Mouse (Mus musculus) neutrophil, adult 59 days (primary cell): Measurements from ENCODE around the gene Tpra1. TPM values are rescaled to one million over a fixed set of nuclear protein-coding genes. Genes with fewer than 3 reads are reported as not detected.

Experiments
- total RNA-seq, 2 experiments: library from RNA; stranded (reverse); gene quantifications; 1 replicate in 1 of 2; 2 replicates in 1 of 2; pipeline ENCODE4 v1.2.4; 2023

Tpra1 gene
- total RNA-seq, result 10 to 100 TPM; 37.2 to 55.6 TPM

DNA sequence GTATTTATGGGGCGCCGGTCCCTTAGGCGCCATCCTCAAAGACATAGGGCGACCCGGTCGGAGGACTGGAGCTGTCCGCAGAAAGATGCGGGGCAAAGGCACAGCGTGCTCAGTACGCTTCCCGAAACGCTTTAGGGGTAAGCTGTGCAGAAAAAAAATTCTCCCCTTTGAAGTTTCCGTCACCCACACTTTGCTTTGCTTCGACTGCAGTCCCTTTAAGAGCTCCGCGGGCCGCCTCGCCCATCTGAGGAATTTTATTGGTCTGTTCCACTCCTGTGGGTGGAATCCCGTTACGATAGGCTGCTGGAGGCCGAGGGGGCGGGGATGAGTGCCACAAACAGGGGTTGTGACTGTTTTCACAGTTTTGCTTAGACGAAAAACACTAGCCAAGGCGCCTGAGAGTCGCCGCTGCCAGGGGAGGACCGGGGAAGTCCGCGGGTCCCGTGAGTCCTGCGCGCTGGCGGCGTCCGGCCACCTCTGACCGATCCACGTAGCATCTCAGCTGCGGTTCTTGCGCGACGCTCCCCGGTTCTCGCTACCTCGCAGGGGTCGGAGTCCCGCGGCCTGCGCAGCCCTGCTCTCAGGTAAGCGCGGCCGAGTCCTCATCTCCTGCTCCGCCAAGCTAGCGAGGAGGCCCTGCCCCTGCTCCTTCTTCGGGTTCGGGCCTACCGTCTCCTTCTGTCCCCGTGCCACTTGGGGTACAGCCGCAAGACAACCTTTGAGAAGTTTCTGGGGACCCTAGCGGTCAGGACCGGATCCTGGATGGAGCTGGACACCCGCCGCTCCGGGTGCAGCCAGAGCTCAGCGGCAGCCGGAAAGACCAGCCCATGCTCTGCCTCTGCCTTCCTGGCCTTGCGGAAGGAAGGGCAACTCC lies at the start of gene Tpra1:
TSS of gene Tpra1 (plus strand) at position 305 of the 874 bp plus-strand sequence.

GRCm38 (mm10) chr6:88874868-88875508 lies 27.1 kb upstream of the Tpra1 start, which contains the start of gene Podxl2:
Podxl2 (minus strand) TSS chr6:88875044.

DNA sequence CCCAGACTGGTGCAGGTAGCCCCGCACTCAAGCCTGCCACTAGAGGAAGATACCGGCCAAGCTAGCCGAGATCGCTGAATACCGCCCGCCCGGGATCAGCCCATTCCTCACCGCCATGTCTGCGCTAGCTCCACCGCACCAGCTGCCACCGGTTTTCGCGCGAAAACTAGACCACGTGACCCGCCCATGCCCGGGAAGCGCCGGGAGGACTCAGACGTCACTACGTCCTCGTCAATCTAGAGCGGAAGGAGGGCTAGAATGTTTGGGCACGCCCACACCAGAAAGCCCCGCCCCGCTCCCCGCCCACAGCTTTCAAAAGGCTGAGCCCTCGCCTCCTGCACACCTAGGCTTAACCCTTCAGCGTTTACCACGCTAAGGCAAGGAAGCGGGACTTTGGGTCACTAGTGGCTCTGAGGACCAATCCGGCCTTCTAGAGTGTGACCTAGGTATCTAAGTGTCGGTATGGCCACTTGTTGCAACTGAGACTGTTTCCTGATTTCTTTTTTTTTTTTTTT lies 3.5 kb upstream of the Tpra1 start, which contains the start of gene Mcm2:
TSS of gene Mcm2 (minus strand) at position 247 of the 515 bp plus-strand sequence.

Other genes starting within 250 kb of the Tpra1 start
- gene Mgll, start 177.8 kb upstream of the Tpra1 start, total RNA-seq, result 10 to 100 TPM; 52.7 to 71.2 TPM
- 100 to 1,000 TPM; 270 to 296 TPM for gene Abtb1, start 60.3 kb upstream of the Tpra1 start, total RNA-seq
- under 1 TPM in 1 of 2 experiments, not detected in 1; 0.24 TPM for gene Podxl2, start 27.2 kb upstream of the Tpra1 start, total RNA-seq
- 10 to 100 TPM; 61.9 to 74.3 TPM for gene Mcm2, start 3.5 kb upstream of the Tpra1 start, total RNA-seq